Mouse (Mus musculus): Measurements from ENCODE around the gene Tmem240. TPM values are rescaled to one million over a fixed set of nuclear protein-coding genes. Genes with fewer than 3 reads are reported as not detected.
"Not testable (repeated sequence)": the region's sequence is repeated elsewhere in the genome, so short reads cannot be mapped to it uniquely, and the experiment has no call there.

Gene Tmem240
- total RNA-seq, 2 experiments from 2014 or later = 0.31 to 0.95 TPM

- no peak for ATAC-seq (replicated peaks; ENCODE audit: poor library complexity, severe bottlenecking)
These were observed 1.3 kb upstream of the Tmem240 start for GRCm38 (mm10) chr4:155733267-155733666.

- ATAC-seq (replicated peaks; ENCODE audit: poor library complexity, severe bottlenecking) = peak; percentile 9; the same call in 1 of the 2 replicates
These were observed 527 bp downstream of the Tmem240 start for GRCm38 (mm10) chr4:155734951-155735702.

GRCm38 (mm10) chr4:155735788-155736187 lies 1.2 kb downstream of the Tmem240 start:
- no peak for ATAC-seq (replicated peaks; ENCODE audit: poor library complexity, severe bottlenecking)

GRCm38 (mm10) chr4:155736421-155736820 lies 1.8 kb downstream of the Tmem240 start:
- ATAC-seq (replicated peaks; ENCODE audit: poor library complexity, severe bottlenecking) = no peak

GRCm38 (mm10) chr4:155738262-155738661 lies 3.7 kb downstream of the Tmem240 start:
- no peak for ATAC-seq (replicated peaks; ENCODE audit: poor library complexity, severe bottlenecking)

GRCm38 (mm10) chr4:155739152-155739551 lies 4.6 kb downstream of the Tmem240 start:
- no peak for ATAC-seq (replicated peaks; ENCODE audit: poor library complexity, severe bottlenecking)

GRCm38 (mm10) chr4:155739741-155740636 lies 5.4 kb downstream of the Tmem240 start:
- ATAC-seq (replicated peaks; ENCODE audit: poor library complexity, severe bottlenecking) = no peak

GRCm38 (mm10) chr4:155740681-155741080 lies 6.1 kb downstream of the Tmem240 start:
- ATAC-seq (replicated peaks; ENCODE audit: poor library complexity, severe bottlenecking) = not testable (repeated sequence)

- no peak for ATAC-seq (replicated peaks; ENCODE audit: poor library complexity, severe bottlenecking)
These were observed 8.1 kb downstream of the Tmem240 start for GRCm38 (mm10) chr4:155742684-155743083.

- ATAC-seq (replicated peaks; ENCODE audit: poor library complexity, severe bottlenecking) = no peak
These were observed 9.9 kb downstream of the Tmem240 start for GRCm38 (mm10) chr4:155744474-155744873.

- ATAC-seq (replicated peaks; ENCODE audit: poor library complexity, severe bottlenecking) = no peak
These were observed 10.5 kb downstream of the Tmem240 start for GRCm38 (mm10) chr4:155745136-155745535.

GRCm38 (mm10) chr4:155746036-155746548 lies 11.5 kb downstream of the Tmem240 start:
- no peak for ATAC-seq (replicated peaks; ENCODE audit: poor library complexity, severe bottlenecking)

GRCm38 (mm10) chr4:155746575-155747490 lies 12.2 kb downstream of the Tmem240 start:
- ATAC-seq (replicated peaks; ENCODE audit: poor library complexity, severe bottlenecking) = no peak

- ATAC-seq (replicated peaks; ENCODE audit: poor library complexity, severe bottlenecking) = no peak
These were observed 22.4 kb downstream of the Tmem240 start for GRCm38 (mm10) chr4:155757011-155757410.

- peak; percentile 48 for ATAC-seq (replicated peaks; ENCODE audit: poor library complexity, severe bottlenecking)
These were observed 25.4 kb downstream of the Tmem240 start for GRCm38 (mm10) chr4:155759862-155760612.

GRCm38 (mm10) chr4:155760613-155761355 lies 26.2 kb downstream of the Tmem240 start, which contains the start of gene Atad3a:
Gene Atad3a, minus strand, starts transcription at chr4:155761093.
- peak; percentile 95 for ATAC-seq (replicated peaks; ENCODE audit: poor library complexity, severe bottlenecking)

GRCm38 (mm10) chr4:155761356-155762099 lies 26.9 kb downstream of the Tmem240 start:
- ATAC-seq (replicated peaks; ENCODE audit: poor library complexity, severe bottlenecking) = peak; percentile 23

- ATAC-seq (replicated peaks; ENCODE audit: poor library complexity, severe bottlenecking) = no peak
These were observed 27.8 kb downstream of the Tmem240 start for GRCm38 (mm10) chr4:155762357-155762756.

All from granulocyte monocyte progenitor cell, adult 5-6 weeks (primary cell).